Mouse (Mus musculus) limb, embryonic 14.5 days (tissue): ENCODE measurements around the gene Cbln3. TPM values are rescaled to one million over a fixed set of nuclear protein-coding genes. Genes with fewer than 3 reads are reported as not detected.
A peak's percentile ranks its signal among the peaks of the same experiment; 100 is the strongest.

Source experiments
- ATAC-seq: fragments of 200-750 bp; cut with Nextera tagmentation; 2 replicates; pipeline ENCODE4 v1.8.0; 2017; ENCODE audit warnings: low read depth, moderate number of reproducible peaks, moderate TSS enrichment; ENCODE audit not compliant: low FRiP score
- DNase-seq: peaks from one replicate; pipeline ENCODE4 v3.0.0-alpha.2; 2015; ENCODE audit warnings: low spot score
- H3K27ac ChIP-seq: fragments of 300-500 bp; sonication (generic); replicated peaks from 2 replicates; pipeline ENCODE4 v1.5.1; 2014; ENCODE audit warnings: low read depth, mild to moderate bottlenecking, low read length, moderate library complexity, mixed read lengths
- H3K27me3 ChIP-seq: fragments of 300-500 bp; sonication (generic); 2 replicates; pipeline ENCODE4 v1.6.1; 2014; ENCODE audit warnings: low read length, mixed read lengths; ENCODE audit not compliant: control insufficient read depth, insufficient read depth
- H3K36me3 ChIP-seq: fragments of 300-500 bp; sonication (generic); 2 replicates; pipeline ENCODE4 v1.6.1; 2014; ENCODE audit warnings: mild to moderate bottlenecking, low read length, moderate library complexity, mixed read lengths; ENCODE audit not compliant: control insufficient read depth, insufficient read depth
- H3K4me1 ChIP-seq: fragments of 300-500 bp; sonication (generic); 2 replicates; pipeline ENCODE4 v1.6.1; 2014; ENCODE audit warnings: antibody characterized with exemption, low read length, mixed read lengths; ENCODE audit not compliant: control insufficient read depth, insufficient read depth
- H3K4me2 ChIP-seq: fragments of 300-500 bp; sonication (generic); replicated peaks from 2 replicates; pipeline ENCODE4 v1.6.1; 2014; ENCODE audit warnings: low read depth, mild to moderate bottlenecking, low read length, moderate library complexity; ENCODE audit not compliant: severe bottlenecking
- H3K4me3 ChIP-seq: fragments of 300-500 bp; sonication (generic); replicated peaks from 2 replicates; pipeline ENCODE4 v1.5.1; 2014; ENCODE audit warnings: low read length
- H3K9ac ChIP-seq: fragments of 300-500 bp; sonication (generic); 2 replicates; pipeline ENCODE4 v1.6.1; 2014; ENCODE audit warnings: mild to moderate bottlenecking, low read depth, low read length, moderate library complexity; ENCODE audit not compliant: severe bottlenecking
- H3K9me3 ChIP-seq: fragments of 300-500 bp; sonication (generic); 2 replicates; pipeline ENCODE4 v1.6.1; 2016; ENCODE audit warnings: low read length; ENCODE audit not compliant: control insufficient read depth
- POLR2A ChIP-seq: fragments of 200-500 bp; IDR thresholded peaks from 2 replicates; pipeline ENCODE4 v1.8.0; 2012; ENCODE audit warnings: inconsistent platforms, mild to moderate bottlenecking, moderate library complexity, borderline replicate concordance; ENCODE audit not compliant: insufficient read depth, insufficient read length; ENCODE audit errors: extremely low read depth
- WGBS: fragments of 180-500 bp; shearing (Covaris S2); extraction: QIAGEN DNeasy Blood & Tissue Kit; methylation state at CpG from one replicate; pipeline ENCODE4 v1.1.7; 2014; 5-methylcytosine and 5-hydroxymethylcytosine counted together
- polyA plus RNA-seq, 2 experiments: library from polyadenylated mRNA; depleted of rRNA in 1 of 2; stranded (reverse) in 1 of 2; unstranded in 1 of 2; fragments of >200 nt; fragmentation: Nextera tagmentation in 1 of 2; extraction: Ambion mirVana in 1 of 2; gene quantifications; 2 replicates each; pipeline versions ENCODE4 v1.2.1 to v1.2.3; 2012 to 2014

The Cbln3 gene
- 1.0 and 1.3 TPM in 2 replicates for polyA plus RNA-seq (2012; rRNA removed)
- polyA plus RNA-seq (2014; fragmentation: Nextera tagmentation; extraction: Ambion mirVana), result 0.25 and 0.54 TPM in 2 replicates

DNA sequence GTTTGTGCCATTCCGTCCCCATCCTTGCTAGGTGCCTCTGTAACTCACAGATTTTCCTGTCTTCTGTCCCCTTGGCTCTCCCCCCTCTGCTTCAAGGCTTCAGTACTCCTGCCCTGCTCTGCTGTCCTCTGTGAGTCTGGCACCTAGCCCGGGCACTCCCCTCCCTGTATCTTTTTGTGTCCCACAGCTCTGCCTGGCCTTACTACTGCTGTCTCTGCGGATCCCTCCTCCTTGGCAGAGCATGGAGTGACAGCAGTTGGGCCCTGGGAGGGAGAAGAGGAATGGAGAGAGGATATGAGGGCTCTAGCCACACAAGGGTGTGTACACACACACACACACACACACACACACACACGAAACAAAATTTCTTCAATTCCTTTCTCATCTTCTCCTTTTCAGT is at the start of gene Cbln3:
TSS of gene Cbln3 (minus strand) at position 227 of the 400 bp plus-strand sequence.
- no peak for DNase-seq
- ATAC-seq, result 0 out of 2 replicates have a peak, but pooled peaks have one; percentile 1
- TF ChIP-seq POLR2A, result no peak
- H3K4me1 ChIP-seq, result peaks cover 15% of the 10 kb centered on the region
- no peaks in the 10 kb centered on the region for H3K27me3 ChIP-seq
- H3K27ac ChIP-seq, result peak within 1 kb of the TSS; percentile 88
- H3K4me2 ChIP-seq, result peak within 1 kb of the TSS; percentile 71
- 48% methylated on average over 4 of the region's 4 CpGs for WGBS
- H3K9me3 ChIP-seq, result no peaks in the 10 kb centered on the region
- peak within 1 kb of the TSS; percentile 82 for H3K9ac ChIP-seq
- peak within 1 kb of the TSS; percentile 85 for H3K4me3 ChIP-seq
- H3K36me3 ChIP-seq, result peaks cover 31% of the 10 kb centered on the region

GRCm38 (mm10) chr14:55933586-55933985 is 49.4 kb upstream of the Cbln3 start:
- H3K27ac ChIP-seq, result 0 out of 2 replicates have a peak overlapping the region, but pooled peaks have one; percentile 9

DNA sequence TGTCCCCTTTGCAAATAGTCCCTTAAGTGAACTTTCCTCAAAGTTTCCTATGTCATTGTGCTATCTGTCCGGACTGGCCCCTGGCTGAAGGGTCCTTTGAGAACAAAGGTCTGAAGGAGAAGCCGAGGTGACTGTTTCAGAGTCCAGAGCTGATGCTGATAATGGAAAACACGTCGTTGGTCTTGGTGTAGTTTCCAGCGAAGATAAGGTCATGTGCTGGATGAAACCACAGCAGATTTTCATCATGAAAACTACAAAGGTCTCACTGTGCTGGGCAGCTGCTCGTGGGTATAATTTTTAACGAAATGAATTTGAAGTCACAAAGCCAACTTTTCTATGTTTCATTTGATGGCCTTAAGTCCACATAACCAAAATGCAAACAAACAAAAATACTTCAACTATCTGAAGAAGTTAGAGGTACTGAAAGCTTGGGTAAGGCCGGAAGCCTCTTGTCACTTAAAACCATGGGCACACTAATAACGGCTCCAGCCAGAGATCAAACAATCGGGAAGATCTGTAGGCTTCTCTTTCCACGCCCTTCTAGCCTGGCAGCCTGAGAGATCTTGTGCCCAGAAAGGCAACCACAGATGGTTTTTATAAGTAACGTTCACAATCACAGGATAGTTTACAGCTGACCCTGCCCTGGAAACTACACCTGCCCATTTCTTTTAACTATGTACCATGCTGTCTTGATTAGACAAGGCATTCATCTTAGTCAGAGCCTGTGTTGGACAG is 45.2 kb upstream of the Cbln3 start:
- no peak overlapping the region for H3K9ac ChIP-seq
- ATAC-seq (no peak), DNase-seq (no peak)
- peaks cover 4% of the 10 kb centered on the region; the same call in 1 of the 2 replicates for H3K4me1 ChIP-seq
- no peak overlapping the region for H3K4me2 ChIP-seq
- TF ChIP-seq POLR2A, result no peak
- no peaks in the 10 kb centered on the region for H3K36me3 ChIP-seq
- no peak overlapping the region for H3K27ac ChIP-seq
- 29% methylated on average over 12 of the region's 12 CpGs for WGBS
- H3K9me3 ChIP-seq, result no peaks in the 10 kb centered on the region
- H3K4me3 ChIP-seq, result no peak overlapping the region
- no peaks in the 10 kb centered on the region for H3K27me3 ChIP-seq

More at GRCm38 (mm10) chr14:55933586-55933985, 49.4 kb upstream of the Cbln3 start:
- DNase-seq (peak; percentile 53), ATAC-seq (peak; percentile 19; the same call in 1 of the 2 replicates)
- no peak overlapping the region for H3K4me3 ChIP-seq
- no peaks in the 10 kb centered on the region for H3K36me3 ChIP-seq
- H3K27me3 ChIP-seq, result no peaks in the 10 kb centered on the region
- peaks cover 4% of the 10 kb centered on the region; the same call in 1 of the 2 replicates for H3K4me1 ChIP-seq
- peak overlapping the region; percentile 17; the same call in 1 of the 2 replicates for H3K9ac ChIP-seq
- no peaks in the 10 kb centered on the region for H3K9me3 ChIP-seq
- WGBS, result 19% methylated on average over 7 of the region's 7 CpGs
- no peak for TF ChIP-seq POLR2A
- no peak overlapping the region for H3K4me2 ChIP-seq

DNA sequence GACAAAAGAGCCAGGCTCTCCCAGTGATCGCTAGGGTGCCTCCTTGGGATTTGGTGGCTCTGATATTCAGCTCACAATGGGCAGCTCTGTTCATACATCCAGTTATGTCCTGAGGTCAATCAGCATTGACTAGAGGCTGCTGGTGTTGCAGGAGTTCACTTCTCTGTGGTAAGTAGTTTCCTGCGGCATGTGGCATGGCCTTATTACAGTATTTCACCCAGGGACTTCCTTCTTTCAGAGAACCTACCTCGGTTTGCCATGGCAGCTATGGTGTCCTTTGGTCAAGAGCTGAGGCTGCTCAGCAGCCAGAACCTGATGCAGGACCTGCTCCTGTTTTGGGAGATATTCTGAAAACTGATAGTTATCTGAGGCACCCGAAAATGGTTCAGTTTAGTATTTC is 42.7 kb upstream of the Cbln3 start:
- Histone ChIP-seq H3K9me3 (no peaks in the 10 kb centered on the region), H3K27me3 (no peaks in the 10 kb centered on the region), H3K36me3 (no peaks in the 10 kb centered on the region), H3K9ac (no peak overlapping the region), H3K27ac (no peak overlapping the region), H3K4me2 (no peak overlapping the region), H3K4me1 (no peaks in the 10 kb centered on the region), H3K4me3 (no peak overlapping the region)
- DNase-seq, result no peak
- WGBS, result 85% methylated on average over 4 of the region's 4 CpGs
- ATAC-seq, result no peak
- TF ChIP-seq POLR2A, result no peak

DNA sequence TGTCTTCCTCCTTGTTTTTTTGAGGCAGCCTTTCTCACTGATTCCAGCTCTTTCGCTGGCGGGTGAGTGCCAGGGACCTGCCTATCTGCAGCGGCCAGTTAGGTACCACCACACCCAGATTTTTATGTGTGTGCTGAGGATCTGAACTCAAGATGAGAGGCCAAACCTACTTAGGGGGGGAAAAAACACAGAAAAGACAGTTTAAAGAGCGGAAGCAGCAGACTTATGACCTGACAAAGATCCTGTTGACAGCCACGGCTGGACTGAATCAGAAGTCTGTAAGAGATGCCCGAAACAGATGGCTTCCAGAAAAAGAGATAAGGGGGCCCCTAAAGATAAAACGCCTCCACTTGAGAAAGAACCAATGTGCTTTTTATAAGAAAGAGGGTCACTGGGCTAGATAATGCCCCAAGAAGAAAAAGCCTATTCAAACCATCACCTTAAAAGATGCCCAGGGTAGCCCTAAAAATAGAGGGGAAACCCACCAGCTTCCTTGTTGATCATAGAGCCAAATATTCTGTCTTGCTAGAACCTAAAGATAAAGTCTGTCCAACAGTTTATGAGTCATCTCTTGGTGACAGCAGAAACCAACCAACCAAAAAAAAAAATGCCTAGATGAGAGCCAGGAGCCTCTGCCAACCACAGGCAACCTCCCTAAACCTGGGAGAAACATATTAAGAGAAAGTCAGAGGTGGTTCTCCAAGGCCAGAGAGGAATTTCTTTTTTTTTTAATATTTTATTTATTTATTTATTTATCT is 38.5 kb upstream of the Cbln3 start:
- H3K4me1 ChIP-seq, result no peaks in the 10 kb centered on the region
- H3K27ac ChIP-seq, result no peak overlapping the region
- no peak for DNase-seq
- H3K9ac ChIP-seq, result no peak overlapping the region
- H3K4me3 ChIP-seq, result no peak overlapping the region
- H3K36me3 ChIP-seq, result no peaks in the 10 kb centered on the region
- WGBS, result 29% methylated on average over 7 of the region's 7 CpGs
- no peak for TF ChIP-seq POLR2A
- H3K9me3 ChIP-seq, result no peaks in the 10 kb centered on the region
- H3K4me2 ChIP-seq, result no peak overlapping the region
- ATAC-seq, result no peak
- no peaks in the 10 kb centered on the region for H3K27me3 ChIP-seq
